In the genomic region with DNA sequence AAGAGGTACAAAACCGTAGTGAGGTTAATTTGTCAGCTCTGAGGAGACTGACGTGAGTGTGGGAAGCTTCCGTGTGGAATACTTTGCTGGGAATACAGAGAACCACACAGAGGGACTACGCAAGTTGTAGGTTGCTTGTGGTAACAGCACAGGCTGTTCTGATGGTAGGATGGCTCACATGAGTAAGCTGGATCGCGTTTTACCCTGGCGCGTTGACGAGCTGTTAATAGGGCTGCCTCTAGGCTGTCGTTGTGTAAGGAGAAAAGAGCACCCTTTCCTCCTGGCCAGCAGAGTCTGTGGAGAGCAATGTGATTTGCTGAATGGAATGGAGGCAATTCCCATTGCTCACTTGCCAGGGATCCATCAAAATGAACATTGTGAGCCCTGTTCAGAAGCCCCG, we compare ENCODE assay signal across 29 mouse cellular contexts.
DNase-seq lines count a peak whose midpoint lies in the region; ATAC-seq and TF ChIP-seq lines count a peak whose summit lies in the region.
"Had no signal": no experiment of that assay in that cellular context is flagged by ENCODE, and none has a peak within 500 bp of the region (broad histone marks: within the 10 kb centered on the region; RNA-seq: fewer than 3 reads in every experiment).

No protein-coding gene starts in this region.

- no peak overlapping the region for H3K9ac ChIP-seq in forebrain, postnatal 0 days
- no peak overlapping the region for H3K9ac ChIP-seq in forebrain, embryonic 12.5 days
- H3K9ac ChIP-seq: embryonic facial prominence, embryonic 13.5 days; hindbrain, embryonic 12.5 days; limb, embryonic 15.5 days; liver, embryonic 14.5 days; lung, embryonic 14.5 days; midbrain, embryonic 15.5 days; neural tube, embryonic 15.5 days had no signal

- 63% methylated on average over 11 of the region's 11 CpGs for WGBS in forebrain, postnatal 0 days
- WGBS in forebrain, embryonic 12.5 days = 87% methylated on average over 11 of the region's 11 CpGs
- WGBS in thymus, adult 2 months = 85% methylated on average over 11 of the region's 11 CpGs

- DNase-seq in forebrain, postnatal 0 days = no peak
- DNase-seq in right cerebral cortex, postnatal 10 days (ENCODE audit: low spot score in 2 of 2) = peak; percentile 28 to 38
- DNase-seq in right cerebral cortex, postnatal 14 days = no peak
- peak; percentile 71 for DNase-seq in layer of hippocampus, adult 9-11 months
- DNase-seq in cerebellum, postnatal 14 days = no peak
- DNase-seq in cerebellum, adult 11-12 months = no peak
- no peak for DNase-seq in thymus, adult 2 months
- DNase-seq: adrenal gland, adult 8-10 months; cerebellum, adult 11 months; cerebellum, adult 9-11 months; gastrocnemius, postnatal 25 days; heart, postnatal 36 days; kidney, adult 9 months; kidney, postnatal 10 days; lung, embryonic 14.5 days; lung, postnatal 14 days; retina, postnatal 1 day; spleen, adult 18-20 months; thymus, postnatal 25 days had no signal

- no peak overlapping the region for H3K27ac ChIP-seq in forebrain, postnatal 0 days (ENCODE audit: low read depth, low read length)
- H3K27ac ChIP-seq in forebrain, embryonic 12.5 days = no peak overlapping the region
- H3K27ac ChIP-seq in thymus, adult 2 months (ENCODE audit: control insufficient read depth, insufficient read depth, low read length) = no peak overlapping the region
- H3K27ac ChIP-seq: embryonic facial prominence, embryonic 13.5 days; heart, embryonic 10.5 days; hindbrain, embryonic 12.5 days; limb, embryonic 10.5 days; limb, embryonic 15.5 days; liver, embryonic 14.5 days; midbrain, embryonic 15.5 days; neural tube, embryonic 15.5 days had no signal

- TF ChIP-seq CTCF in forebrain, postnatal 0 days (IDR thresholded peaks at IDR 0.05; ENCODE audit: low read depth) = no peak
- no peak for TF ChIP-seq CTCF in thymus, adult 2 months (IDR thresholded peaks at IDR 0.05; ENCODE audit: borderline replicate concordance, control insufficient read depth, extremely low read depth, insufficient read depth, low read length, poor library complexity)

- H3K4me2 ChIP-seq in forebrain, postnatal 0 days (ENCODE audit: low read depth) = no peak overlapping the region
- no peak overlapping the region for H3K4me2 ChIP-seq in forebrain, embryonic 12.5 days
- H3K4me2 ChIP-seq: embryonic facial prominence, embryonic 13.5 days; hindbrain, embryonic 12.5 days; limb, embryonic 15.5 days; lung, embryonic 14.5 days; midbrain, embryonic 15.5 days; neural tube, embryonic 15.5 days had no signal

- ATAC-seq in forebrain, postnatal 0 days = peak; percentile 14; the same call in 1 of the 2 replicates
- ATAC-seq in forebrain, embryonic 12.5 days (ENCODE audit: low FRiP score) = no peak
- ATAC-seq: intestine, embryonic 16.5 days; midbrain, embryonic 15.5 days had no signal

- H3K4me1 ChIP-seq in forebrain, postnatal 0 days (ENCODE audit: insufficient read depth) = no peaks in the 10 kb centered on the region
- H3K4me1 ChIP-seq in forebrain, embryonic 12.5 days = peaks cover 7% of the 10 kb centered on the region; the same call in 1 of the 2 replicates
- no peaks in the 10 kb centered on the region for H3K4me1 ChIP-seq in thymus, adult 2 months (replicated peaks; ENCODE audit: control insufficient read depth, insufficient read depth, low read length)
- H3K4me1 ChIP-seq: embryonic facial prominence, embryonic 13.5 days had no signal

- H3K27me3 ChIP-seq in forebrain, postnatal 0 days (ENCODE audit: insufficient read depth, low read length) = no peaks in the 10 kb centered on the region
- no peaks in the 10 kb centered on the region for H3K27me3 ChIP-seq in forebrain, embryonic 12.5 days
- no peaks in the 10 kb centered on the region for H3K27me3 ChIP-seq in thymus, adult 2 months (ENCODE audit: control insufficient read depth, insufficient read depth, low read length)
- H3K27me3 ChIP-seq: embryonic facial prominence, embryonic 13.5 days; hindbrain, embryonic 12.5 days; limb, embryonic 15.5 days; midbrain, embryonic 15.5 days; neural tube, embryonic 15.5 days had no signal

- no peaks in the 10 kb centered on the region for H3K9me3 ChIP-seq in forebrain, postnatal 0 days (ENCODE audit: low read length)
- no peaks in the 10 kb centered on the region for H3K9me3 ChIP-seq in forebrain, embryonic 12.5 days
- H3K9me3 ChIP-seq: embryonic facial prominence, embryonic 13.5 days; heart, embryonic 10.5 days; hindbrain, embryonic 12.5 days; limb, embryonic 10.5 days; limb, embryonic 15.5 days; midbrain, embryonic 15.5 days; neural tube, embryonic 15.5 days had no signal

- TF ChIP-seq POLR2A in thymus, adult 2 months (IDR thresholded peaks at IDR 0.05; ENCODE audit: control insufficient read depth, extremely low read depth, insufficient read depth, low read length, poor library complexity) = no peak

- H3K4me3 ChIP-seq in forebrain, postnatal 0 days (ENCODE audit: low read depth, low read length) = no peak overlapping the region
- no peak overlapping the region for H3K4me3 ChIP-seq in forebrain, embryonic 12.5 days (replicated peaks)
- no peak overlapping the region for H3K4me3 ChIP-seq in thymus, adult 2 months (ENCODE audit: control insufficient read depth, insufficient read depth, low read length)
- H3K4me3 ChIP-seq: embryonic facial prominence, embryonic 13.5 days; heart, embryonic 10.5 days; hindbrain, embryonic 12.5 days; limb, embryonic 10.5 days; limb, embryonic 15.5 days; midbrain, embryonic 15.5 days; neural tube, embryonic 15.5 days had no signal

- no peaks in the 10 kb centered on the region for H3K36me3 ChIP-seq in forebrain, postnatal 0 days (ENCODE audit: insufficient read depth)
- H3K36me3 ChIP-seq in forebrain, embryonic 12.5 days (replicated peaks) = no peaks in the 10 kb centered on the region
- H3K36me3 ChIP-seq in thymus, adult 2 months (ENCODE audit: control insufficient read depth, insufficient read depth, low read length) = no peaks in the 10 kb centered on the region
- H3K36me3 ChIP-seq: embryonic facial prominence, embryonic 13.5 days; heart, embryonic 10.5 days; hindbrain, embryonic 12.5 days; limb, embryonic 10.5 days; limb, embryonic 15.5 days; midbrain, embryonic 15.5 days; neural tube, embryonic 15.5 days had no signal

Comparison
In these comparisons a context has a peak if more than half of its experiments do, and no peak if none do; other contexts are left out.
1. DNase-seq: peak in right cerebral cortex, postnatal 10 days (2 of 2) and layer of hippocampus, adult 9-11 months (single experiment); none in forebrain, postnatal 0 days (single experiment), right cerebral cortex, postnatal 14 days (single experiment), cerebellum, postnatal 14 days (0 of 2), cerebellum, adult 11-12 months (single experiment) and thymus, adult 2 months (single experiment).